In the genomic region with DNA sequence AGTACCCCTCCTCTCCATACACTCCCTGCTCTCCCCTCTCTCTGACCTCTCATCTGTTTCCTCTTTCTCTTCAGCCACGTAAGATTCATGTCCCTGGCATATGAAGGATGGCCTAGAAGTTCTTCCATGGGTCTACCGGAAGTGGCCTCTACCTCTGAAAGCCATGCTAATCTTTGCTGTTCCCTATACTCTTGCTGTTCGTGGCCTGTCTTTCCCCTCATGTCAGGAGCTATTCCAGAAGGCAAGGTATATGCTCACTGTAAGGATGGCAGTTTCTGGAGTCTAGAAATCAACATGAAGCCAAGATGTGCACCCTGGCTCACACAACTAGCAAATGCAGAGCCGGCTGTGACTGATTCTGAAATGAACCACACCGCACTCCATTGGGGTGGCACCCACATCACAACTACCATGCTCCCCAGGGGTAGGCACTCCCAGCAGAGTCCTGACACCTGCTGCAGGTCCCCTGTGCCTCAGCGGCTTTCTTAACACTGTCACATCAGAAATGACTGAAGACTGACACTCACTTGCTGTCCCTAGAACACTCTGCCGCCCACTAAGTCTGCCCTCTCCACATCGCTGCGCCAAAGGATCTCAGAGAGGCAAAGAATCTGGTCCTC, we compare ENCODE assay signal across 9 mouse cellular contexts. TPM values are rescaled to one million over a fixed set of nuclear protein-coding genes. Genes with fewer than 3 reads are reported as not detected.
DNase-seq lines count a peak whose midpoint lies in the region; ATAC-seq and TF ChIP-seq lines count a peak whose summit lies in the region.
"Had no signal": no experiment of that assay in that cellular context is flagged by ENCODE, and none has a peak within 500 bp of the region (broad histone marks: within the 10 kb centered on the region; RNA-seq: fewer than 3 reads in every experiment).

No protein-coding gene starts in this region.

- no peak for DNase-seq in forebrain, embryonic 10.5 days (ENCODE audit: extremely low spot score, low spot score)
- peak; percentile 54 for DNase-seq in thymus, postnatal 0 days (ENCODE audit: low spot score)
- no peak for DNase-seq in thymus, postnatal 25 days
- no peak for DNase-seq in liver, embryonic 14.5 days (ENCODE audit: low read depth in 3 of 3, low spot score in 3 of 3)
- no peak for DNase-seq in yolk sac, embryonic 10.5 days (ENCODE audit: low spot score)
- no peak for DNase-seq in spleen, postnatal 36 days (ENCODE audit: low spot score in 2 of 2)
- no peak for DNase-seq in adrenal gland, postnatal 10 days
- DNase-seq: cerebellum, adult 11 months had no signal

- no peak for TF ChIP-seq CTCF in liver, embryonic 14.5 days (IDR thresholded peaks at IDR 0.05; ENCODE audit: low read depth)

- no peak for ATAC-seq in forebrain, embryonic 16.5 days
- no peak for ATAC-seq in liver, embryonic 14.5 days (ENCODE audit: insufficient read depth)

- peaks cover 2% of the 10 kb centered on the region; the same call in 1 of the 2 replicates for H3K9me3 ChIP-seq in forebrain, embryonic 10.5 days
- no peaks in the 10 kb centered on the region for H3K9me3 ChIP-seq in forebrain, embryonic 16.5 days (ENCODE audit: control insufficient read depth, low read length)
- no peaks in the 10 kb centered on the region for H3K9me3 ChIP-seq in liver, embryonic 14.5 days (ENCODE audit: control insufficient read depth, low read length)

- no peak overlapping the region for H3K4me2 ChIP-seq in forebrain, embryonic 16.5 days (ENCODE audit: low read length)
- H3K4me2 ChIP-seq in liver, embryonic 14.5 days (ENCODE audit: low read depth): peak overlapping the region; percentile 47; the same call in 1 of the 2 replicates

- H3K36me3 ChIP-seq in forebrain, embryonic 10.5 days (replicated peaks): no peaks in the 10 kb centered on the region
- no peaks in the 10 kb centered on the region for H3K36me3 ChIP-seq in forebrain, embryonic 16.5 days (ENCODE audit: control insufficient read depth, insufficient read depth)
- no peaks in the 10 kb centered on the region for H3K36me3 ChIP-seq in liver, embryonic 14.5 days (replicated peaks; ENCODE audit: control insufficient read depth, insufficient read depth, low read depth)

- H3K27me3 ChIP-seq in forebrain, embryonic 10.5 days (ENCODE audit: poor library complexity, severe bottlenecking): peaks cover 19% of the 10 kb centered on the region
- H3K27me3 ChIP-seq in forebrain, embryonic 16.5 days (replicated peaks; ENCODE audit: control insufficient read depth, insufficient read depth, low read length): no peaks in the 10 kb centered on the region
- H3K27me3 ChIP-seq in liver, embryonic 14.5 days (ENCODE audit: control insufficient read depth, insufficient read depth, low read length): no peaks in the 10 kb centered on the region

- H3K9ac ChIP-seq in forebrain, embryonic 16.5 days (replicated peaks; ENCODE audit: low read depth, low read length): no peak overlapping the region
- H3K9ac ChIP-seq in liver, embryonic 14.5 days (replicated peaks): no peak overlapping the region

- WGBS in forebrain, embryonic 10.5 days: 35% methylated on average over 9 of the region's 9 CpGs
- 43% methylated on average over 9 of the region's 9 CpGs for WGBS in forebrain, embryonic 16.5 days
- WGBS in liver, embryonic 14.5 days (ENCODE audit: insufficient replicate concordance): 38% methylated on average over 9 of the region's 9 CpGs

- H3K4me1 ChIP-seq in forebrain, embryonic 10.5 days: peaks cover 54% of the 10 kb centered on the region
- peaks cover 11% of the 10 kb centered on the region; the same call in 1 of the 2 replicates for H3K4me1 ChIP-seq in forebrain, embryonic 16.5 days (replicated peaks; ENCODE audit: control insufficient read depth, insufficient read depth, low read length)
- H3K4me1 ChIP-seq in liver, embryonic 14.5 days (replicated peaks; ENCODE audit: control insufficient read depth in 2 of 2, insufficient read depth in 2 of 2, low read length in 1 of 2): peaks cover 0 to 16% of the 10 kb centered on the region in 2 experiments; a peak in 2 of 4 replicates

- no peak for TF ChIP-seq EP300 in liver, embryonic 14.5 days (IDR thresholded peaks at IDR 0.05; ENCODE audit: low read depth)

- peak overlapping the region; percentile 87 for H3K27ac ChIP-seq in forebrain, embryonic 10.5 days
- H3K27ac ChIP-seq in forebrain, embryonic 16.5 days (ENCODE audit: low read length): no peak overlapping the region
- H3K27ac ChIP-seq in liver, embryonic 14.5 days: no peak overlapping the region

- peak overlapping the region; percentile 39 for H3K4me3 ChIP-seq in forebrain, embryonic 10.5 days
- no peak overlapping the region for H3K4me3 ChIP-seq in forebrain, embryonic 16.5 days (replicated peaks; ENCODE audit: low read length)
- no peak overlapping the region for H3K4me3 ChIP-seq in liver, embryonic 14.5 days (ENCODE audit: insufficient read depth in 1 of 2, low read depth in 2 of 2, low read length in 2 of 2)

RNA-seq across cellular contexts. Expression of gene Dgkz, which starts 9.4 kb away (rescaled TPM):
- 35.1 and 39.1 TPM in 2 replicates for polyA plus RNA-seq in forebrain, embryonic 10.5 days (2016; fragmentation: Nextera tagmentation; extraction: Ambion mirVana)
- 28.7 and 33.6 TPM in 2 replicates for polyA plus RNA-seq in forebrain, embryonic 16.5 days (2015; fragmentation: Nextera tagmentation; extraction: Ambion mirVana)
- polyA plus RNA-seq in thymus, postnatal 0 days (2015; fragmentation: Nextera tagmentation; extraction: Ambion mirVana): 70.9 and 81.0 TPM in 2 replicates
- 55.9 and 60.7 TPM in 2 replicates for polyA plus RNA-seq in liver, embryonic 14.5 days (2012; rRNA removed)
- 19.6 and 26.7 TPM in 2 replicates for polyA plus RNA-seq in liver, embryonic 14.5 days (2014; fragmentation: Nextera tagmentation; extraction: Ambion mirVana)
- total RNA-seq in adrenal gland, postnatal 10 days (2021): 10 to 100 TPM; 64.4 to 72.1 TPM

RNA-seq across cellular contexts. Expression of gene Creb3l1, which starts 39.3 kb away (rescaled TPM):
- polyA plus RNA-seq in forebrain, embryonic 10.5 days (2016; fragmentation: Nextera tagmentation; extraction: Ambion mirVana): 0.73 and 0.86 TPM in 2 replicates
- 1.3 and 1.9 TPM in 2 replicates for polyA plus RNA-seq in forebrain, embryonic 16.5 days (2015; fragmentation: Nextera tagmentation; extraction: Ambion mirVana)
- 1.5 TPM in 2 replicates for polyA plus RNA-seq in thymus, postnatal 0 days (2015; fragmentation: Nextera tagmentation; extraction: Ambion mirVana)
- 0.61 and 0.66 TPM in 2 replicates for polyA plus RNA-seq in liver, embryonic 14.5 days (2012; rRNA removed)
- polyA plus RNA-seq in liver, embryonic 14.5 days (2014; fragmentation: Nextera tagmentation; extraction: Ambion mirVana): 0.84 and 1.3 TPM in 2 replicates
- total RNA-seq in adrenal gland, postnatal 10 days (2021): 10 to 100 TPM; 11.7 to 16.7 TPM

RNA-seq across cellular contexts. Expression of gene Gm9821, which starts 39.5 kb away (rescaled TPM):
- polyA plus RNA-seq in forebrain, embryonic 10.5 days (2016; fragmentation: Nextera tagmentation; extraction: Ambion mirVana): 0.44 and 0.52 TPM in 2 replicates
- 0.37 and 0.46 TPM in 2 replicates for polyA plus RNA-seq in forebrain, embryonic 16.5 days (2015; fragmentation: Nextera tagmentation; extraction: Ambion mirVana)
- polyA plus RNA-seq in thymus, postnatal 0 days (2015; fragmentation: Nextera tagmentation; extraction: Ambion mirVana): 2.5 and 3.4 TPM in 2 replicates
- polyA plus RNA-seq in liver, embryonic 14.5 days (2012; rRNA removed): 0.01 and 0.02 TPM in 2 replicates
- polyA plus RNA-seq in liver, embryonic 14.5 days (2014; fragmentation: Nextera tagmentation; extraction: Ambion mirVana): 0.63 and 0.96 TPM in 2 replicates
- not detected for total RNA-seq in adrenal gland, postnatal 10 days (2021)

RNA-seq across cellular contexts. Expression of gene Mdk, which starts 52.9 kb away (rescaled TPM):
- 1,773 and 1,865 TPM in 2 replicates for polyA plus RNA-seq in forebrain, embryonic 10.5 days (2016; fragmentation: Nextera tagmentation; extraction: Ambion mirVana)
- polyA plus RNA-seq in forebrain, embryonic 16.5 days (2015; fragmentation: Nextera tagmentation; extraction: Ambion mirVana): 256 and 290 TPM in 2 replicates
- 118 and 153 TPM in 2 replicates for polyA plus RNA-seq in thymus, postnatal 0 days (2015; fragmentation: Nextera tagmentation; extraction: Ambion mirVana)
- polyA plus RNA-seq in liver, embryonic 14.5 days (2012; rRNA removed): 13.2 and 19.3 TPM in 2 replicates
- 12.7 and 13.7 TPM in 2 replicates for polyA plus RNA-seq in liver, embryonic 14.5 days (2014; fragmentation: Nextera tagmentation; extraction: Ambion mirVana)
- total RNA-seq in adrenal gland, postnatal 10 days (2021): 10 to 100 TPM; 30.8 to 36.7 TPM

RNA-seq across cellular contexts. Expression of gene Chrm4, which starts 58.0 kb away (rescaled TPM):
- polyA plus RNA-seq in forebrain, embryonic 10.5 days (2016; fragmentation: Nextera tagmentation; extraction: Ambion mirVana): 0.12 and 0.77 TPM in 2 replicates
- 2.4 and 2.6 TPM in 2 replicates for polyA plus RNA-seq in forebrain, embryonic 16.5 days (2015; fragmentation: Nextera tagmentation; extraction: Ambion mirVana)
- 0.09 and 0.12 TPM in 2 replicates for polyA plus RNA-seq in thymus, postnatal 0 days (2015; fragmentation: Nextera tagmentation; extraction: Ambion mirVana)
- 0.06 and 0.08 TPM in 2 replicates for polyA plus RNA-seq in liver, embryonic 14.5 days (2012; rRNA removed)
- not detected in 2 replicates for polyA plus RNA-seq in liver, embryonic 14.5 days (2014; fragmentation: Nextera tagmentation; extraction: Ambion mirVana)
- total RNA-seq in adrenal gland, postnatal 10 days (2021): under 1 TPM; 0.18 to 0.27 TPM
